Mouse (Mus musculus) stomach, embryonic 15.5 days (tissue): Measurements from ENCODE around the gene Gabrp. TPM values are rescaled to one million over a fixed set of nuclear protein-coding genes. Genes with fewer than 3 reads are reported as not detected.

ENCODE experiments used
- ATAC-seq: fragments of 200-750 bp; cut with Nextera tagmentation; 2 replicates; pipeline ENCODE4 v1.8.0; 2017; ENCODE audit warnings: low read depth, moderate number of reproducible peaks, moderate TSS enrichment; ENCODE audit not compliant: insufficient read depth, low FRiP score
- H3K27ac ChIP-seq: fragments of 300-500 bp; sonication (generic); 2 replicates; pipeline ENCODE4 v1.5.1; 2015; ENCODE audit warnings: mild to moderate bottlenecking, inconsistent platforms
- H3K27me3 ChIP-seq: fragments of 300-500 bp; sonication (generic); replicated peaks from 2 replicates; pipeline ENCODE4 v1.6.1; 2015; ENCODE audit warnings: inconsistent platforms
- H3K36me3 ChIP-seq: fragments of 300-500 bp; sonication (generic); 2 replicates; pipeline ENCODE4 v1.6.1; 2015; ENCODE audit warnings: inconsistent platforms
- H3K4me1 ChIP-seq: fragments of 300-500 bp; sonication (generic); 2 replicates; pipeline ENCODE4 v1.6.1; 2015; ENCODE audit warnings: inconsistent platforms
- H3K4me2 ChIP-seq: fragments of 300-500 bp; sonication (generic); 2 replicates; pipeline ENCODE4 v1.6.1; 2015; ENCODE audit warnings: mild to moderate bottlenecking, inconsistent platforms
- H3K4me3 ChIP-seq: fragments of 300-500 bp; sonication (generic); replicated peaks from 2 replicates; pipeline ENCODE4 v1.5.1; 2015; ENCODE audit warnings: inconsistent platforms
- H3K9ac ChIP-seq: fragments of 300-500 bp; sonication (generic); 2 replicates; pipeline ENCODE4 v1.6.1; 2015; ENCODE audit warnings: inconsistent platforms
- H3K9me3 ChIP-seq: fragments of 300-500 bp; sonication (generic); 2 replicates; pipeline ENCODE4 v1.6.1; 2016; ENCODE audit warnings: inconsistent platforms
- WGBS: fragments of 180-500 bp; shearing (Covaris S2); methylation state at CpG from one replicate; pipeline ENCODE4 v1.1.7; 2015; 5-methylcytosine and 5-hydroxymethylcytosine counted together
- polyA plus RNA-seq: library from polyadenylated mRNA; unstranded; fragments of >200 nt; fragmentation: Nextera tagmentation; extraction: Ambion mirVana; gene quantifications from 2 replicates; pipeline ENCODE4 v1.2.1, GENCODE M21; 2015

Gene Gabrp
- polyA plus RNA-seq, 1 experiment from 2014 or later, result 0.21 TPM

GRCm38 (mm10) chr11:33512854-33513375, 65.8 kb downstream of the Gabrp start:
- under 1% methylated on average over 43 of the region's 43 CpGs for WGBS
- H3K9ac ChIP-seq, result peak overlapping the region; percentile 62

DNA sequence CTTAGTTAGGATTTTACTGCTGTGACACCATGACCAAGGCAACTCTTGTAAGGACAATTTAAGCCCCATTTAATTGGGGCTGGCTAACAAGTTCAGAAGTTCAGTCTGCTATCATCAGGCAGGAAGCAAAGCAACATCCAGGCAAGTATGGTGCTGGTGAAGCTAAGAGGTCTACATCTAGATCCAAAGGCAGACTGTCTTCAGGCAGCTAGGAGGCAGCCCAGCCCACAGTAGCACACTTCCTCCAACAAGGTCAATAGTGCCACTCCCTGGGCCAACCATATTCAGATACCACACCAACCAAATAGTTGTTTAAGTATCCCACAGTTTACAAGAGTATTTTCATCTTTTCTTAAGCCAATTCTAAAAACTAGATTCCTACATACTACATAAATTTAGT, 69.4 kb downstream of the Gabrp start:
- Histone ChIP-seq H3K36me3 (no peaks in the 10 kb centered on the region), H3K27me3 (no peaks in the 10 kb centered on the region), H3K9ac (no peak overlapping the region), H3K27ac (no peak overlapping the region), H3K9me3 (no peaks in the 10 kb centered on the region), H3K4me3 (no peak overlapping the region), H3K4me1 (0 out of 2 replicates have a peak, but pooled peaks cover 3% of the 10 kb centered on the region), H3K4me2 (no peak overlapping the region)
- ATAC-seq, result no peak

More at GRCm38 (mm10) chr11:33512854-33513375, 65.8 kb downstream of the Gabrp start:
- no peaks in the 10 kb centered on the region for H3K9me3 ChIP-seq
- peak overlapping the region; percentile 70 for H3K27ac ChIP-seq
- H3K4me1 ChIP-seq, result 0 out of 2 replicates have a peak, but pooled peaks cover 3% of the 10 kb centered on the region
- peak; percentile 87 for ATAC-seq
- H3K4me3 ChIP-seq, result peak overlapping the region; percentile 87
- peak overlapping the region; percentile 78 for H3K4me2 ChIP-seq
- H3K36me3 ChIP-seq, result no peaks in the 10 kb centered on the region
- H3K27me3 ChIP-seq, result no peaks in the 10 kb centered on the region

Other genes starting within 250 kb of the Gabrp start
- 3.9 TPM in 2 replicates for gene Ranbp17, start 65.2 kb downstream of the Gabrp start, polyA plus RNA-seq
- not detected in 2 replicates for gene D130052B06Rik, start 20.3 kb upstream of the Gabrp start, polyA plus RNA-seq